Mouse (Mus musculus) bone marrow, adult 2 months (tissue): Measurements from ENCODE around the gene Fzd10.

Experiments used
- CTCF ChIP-seq: fragments of 200-500 bp; IDR thresholded peaks from 2 replicates; pipeline ENCODE4 v1.5.1; 2011; ENCODE audit warnings: low read length, control low read depth; ENCODE audit not compliant: control insufficient read depth, insufficient read depth
- POLR2A ChIP-seq: fragments of 200-500 bp; IDR thresholded peaks from 2 replicates; pipeline ENCODE4 v1.6.1; 2011; ENCODE audit warnings: low read depth, mild to moderate bottlenecking, control low read depth, low read length, borderline replicate concordance; ENCODE audit not compliant: control insufficient read depth

- TF ChIP-seq POLR2A (no peak), CTCF (no peak)
Observed at GRCm38 (mm10) chr5:128598760-128599364, 1.8 kb upstream of the Fzd10 start.
